Mouse (Mus musculus): ENCODE data around the gene Zfp423.

Gene Zfp423

DNA sequence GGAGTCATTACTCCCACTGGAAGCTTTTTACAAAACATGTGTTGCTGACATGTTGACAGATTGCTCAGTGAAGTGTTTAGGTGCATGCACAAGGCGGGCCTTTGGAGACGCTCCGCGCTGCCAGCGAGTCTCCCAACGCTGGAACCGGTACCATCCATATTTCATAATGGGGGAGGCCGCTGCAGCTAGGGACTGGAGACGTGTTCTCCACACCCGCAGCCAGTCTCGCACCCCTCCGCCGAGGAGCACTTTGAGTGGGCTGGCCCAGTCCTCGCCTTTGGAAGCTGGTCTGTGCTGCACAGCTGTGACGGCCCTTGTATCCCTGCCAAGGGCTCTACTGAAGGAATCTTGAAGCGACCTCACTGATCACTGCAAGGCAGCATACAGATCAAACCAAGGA is 122.5 kb downstream of the Zfp423 start:
- peak; percentile 90 for DNase-seq (ENCODE audit: low read depth, low spot score)

DNA sequence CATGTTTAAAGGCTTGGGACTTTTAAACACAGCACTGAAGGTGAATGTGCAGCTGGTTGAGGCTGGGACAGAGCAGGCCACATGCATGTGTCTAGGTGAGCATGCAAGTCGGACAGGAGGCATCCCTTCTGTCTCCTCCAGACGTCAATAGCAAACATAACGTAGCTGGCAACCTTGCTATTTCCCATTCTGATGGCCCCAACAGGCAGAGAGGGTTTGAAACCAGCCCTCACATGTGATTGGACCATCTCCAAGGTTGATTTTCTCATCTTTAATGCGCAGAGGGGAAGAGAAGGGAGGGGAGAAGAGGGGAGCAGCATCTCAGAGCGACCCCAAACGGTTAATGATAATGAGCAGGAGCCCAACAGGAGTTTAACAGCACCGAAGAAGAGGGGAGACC is 123.5 kb downstream of the Zfp423 start:
- DNase-seq (ENCODE audit: low read depth, low spot score): no peak

DNA sequence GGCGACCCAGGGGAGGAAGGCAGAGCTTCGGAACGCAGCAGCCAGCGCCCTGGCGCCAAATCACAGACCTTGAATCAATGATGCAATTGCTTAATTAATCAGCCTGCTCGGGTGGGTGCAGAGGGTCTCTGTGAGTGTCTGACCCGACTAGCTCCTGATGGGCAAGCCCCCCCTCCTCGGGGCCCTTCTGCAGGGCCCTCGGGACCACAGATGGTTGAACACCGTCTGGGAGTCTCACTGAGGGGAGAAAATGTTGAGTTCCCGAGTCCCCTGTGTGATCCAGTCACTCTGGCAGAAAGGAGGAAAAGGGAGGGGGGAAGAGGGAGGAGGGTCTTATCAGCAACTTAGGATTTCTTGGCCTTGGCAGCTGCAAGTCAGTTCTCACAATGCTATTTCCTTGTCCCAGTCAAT is 124.0 kb downstream of the Zfp423 start:
- no peak for DNase-seq (ENCODE audit: low read depth, low spot score)

DNA sequence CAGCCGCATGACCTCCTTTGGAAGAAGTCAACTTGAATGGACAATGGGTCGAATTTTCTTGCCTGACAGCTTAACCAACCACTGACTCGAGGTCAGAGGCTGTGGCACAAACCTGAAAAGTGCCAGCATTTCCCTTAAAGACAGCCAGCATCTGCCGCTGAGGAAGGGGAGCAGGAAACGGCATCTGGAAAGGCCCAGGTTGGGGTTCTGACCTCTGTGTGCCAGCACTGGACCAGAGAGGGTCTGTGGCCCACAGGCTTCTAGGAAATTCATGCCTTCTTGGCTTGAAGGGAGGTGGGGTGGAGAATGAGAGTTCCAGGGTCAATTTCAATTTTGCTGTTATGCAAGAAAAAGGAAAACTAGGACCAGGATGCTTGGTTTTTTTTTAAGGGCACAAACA is 124.7 kb downstream of the Zfp423 start:
- no peak for DNase-seq (ENCODE audit: low read depth, low spot score)

DNA sequence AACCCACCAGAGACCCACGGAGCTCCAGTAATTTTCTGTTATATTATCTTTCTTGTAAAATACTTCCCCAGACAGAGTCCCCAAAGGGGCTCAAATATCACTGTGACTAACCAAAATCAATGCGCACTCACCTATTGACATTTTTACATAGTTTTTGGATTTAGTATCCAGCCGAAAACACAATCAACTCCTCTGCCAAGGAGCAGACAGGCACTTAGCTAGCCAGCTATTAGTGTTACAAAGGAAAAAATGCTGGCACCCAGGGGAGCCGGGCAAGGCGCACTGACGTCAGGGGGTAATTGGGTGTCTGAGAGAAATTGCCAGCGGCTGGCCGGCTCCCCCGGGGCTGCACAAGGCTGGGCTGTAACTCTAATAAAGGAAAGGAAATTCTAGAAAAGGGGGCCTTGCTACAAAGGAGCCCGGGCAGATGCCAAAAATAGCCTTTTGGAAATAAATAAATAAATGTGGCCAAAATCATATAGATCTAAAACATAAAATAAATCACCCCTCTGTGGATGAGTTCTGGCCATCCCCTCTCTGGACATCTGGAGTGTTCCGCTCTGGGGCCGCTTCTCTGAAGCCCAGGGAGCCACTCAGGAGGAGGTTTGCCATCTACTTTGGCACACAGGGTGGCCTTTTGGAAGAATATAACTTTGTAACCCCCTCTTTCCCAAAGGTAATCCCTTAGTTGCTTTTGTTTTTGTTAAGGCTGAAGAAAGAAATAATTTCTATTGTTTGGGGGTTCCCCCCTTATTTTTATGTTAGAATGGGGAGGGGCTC is 125.4 kb downstream of the Zfp423 start:
- DNase-seq (ENCODE audit: low read depth, low spot score): no peak

DNA sequence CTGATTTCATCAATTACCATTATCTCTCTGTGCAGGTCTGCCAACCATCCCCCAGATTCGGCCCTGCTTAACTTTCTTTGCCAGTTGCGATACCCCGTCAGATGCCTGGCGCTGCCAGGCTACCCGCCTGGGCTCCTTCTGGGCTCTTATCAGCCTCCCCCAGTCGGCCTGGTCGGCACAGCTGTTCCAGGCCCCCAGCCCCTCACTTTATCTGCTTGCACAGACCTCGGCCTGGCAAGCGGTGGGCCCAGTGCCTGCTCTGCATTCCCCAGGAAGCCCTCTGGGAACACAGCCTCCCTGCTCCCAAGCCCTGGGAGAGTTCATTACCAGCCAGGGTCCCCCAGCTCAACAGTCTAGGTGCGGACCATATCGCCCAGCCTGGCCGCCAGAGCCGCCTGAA is 126.1 kb downstream of the Zfp423 start:
- no peak for DNase-seq (ENCODE audit: low read depth, low spot score)

DNA sequence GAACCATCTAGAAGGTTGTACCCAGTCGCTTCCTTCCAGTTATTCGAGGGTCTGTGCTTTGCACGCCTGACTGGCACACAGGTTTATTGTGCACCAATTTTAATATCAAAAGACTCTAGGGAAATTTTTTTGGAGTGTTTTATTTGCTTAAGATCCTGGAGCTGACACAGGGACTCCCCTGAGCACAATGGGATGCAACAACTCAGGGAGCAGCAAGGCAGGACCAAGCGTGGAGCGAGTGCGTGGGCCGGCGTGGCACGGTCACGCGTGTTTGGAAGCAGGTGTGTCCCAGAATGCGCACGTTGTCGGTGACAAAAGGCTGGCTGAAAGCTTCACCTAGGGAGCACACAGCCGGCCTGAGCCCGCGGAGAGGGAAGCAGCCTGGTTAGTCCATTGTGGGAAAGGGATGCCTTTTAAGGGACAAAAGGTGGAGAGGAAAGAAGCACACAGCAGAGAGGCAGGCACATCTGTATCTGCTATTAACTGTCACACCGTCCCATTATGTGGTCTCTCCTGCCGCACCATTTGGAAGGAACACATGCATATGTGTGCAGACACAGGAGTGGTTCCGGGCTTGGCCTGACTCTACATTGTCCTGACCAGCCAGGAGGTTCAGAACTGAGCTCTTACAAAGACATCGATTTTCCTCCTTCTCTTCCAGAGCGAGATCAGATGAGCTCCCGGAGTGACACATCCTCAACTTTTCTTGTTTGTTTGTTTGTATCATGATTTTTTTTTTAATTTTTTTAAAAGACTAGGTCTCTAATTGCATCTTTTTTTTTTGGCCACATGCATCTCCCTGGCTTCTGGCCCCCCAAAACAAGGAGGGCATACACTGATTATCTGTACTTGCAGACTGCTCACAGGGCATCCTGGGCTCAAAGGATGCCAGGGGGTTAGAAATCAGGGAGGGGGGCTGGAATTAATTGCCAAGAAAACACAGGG is 126.7 kb downstream of the Zfp423 start:
- no peak for DNase-seq (ENCODE audit: low read depth, low spot score)

DNA sequence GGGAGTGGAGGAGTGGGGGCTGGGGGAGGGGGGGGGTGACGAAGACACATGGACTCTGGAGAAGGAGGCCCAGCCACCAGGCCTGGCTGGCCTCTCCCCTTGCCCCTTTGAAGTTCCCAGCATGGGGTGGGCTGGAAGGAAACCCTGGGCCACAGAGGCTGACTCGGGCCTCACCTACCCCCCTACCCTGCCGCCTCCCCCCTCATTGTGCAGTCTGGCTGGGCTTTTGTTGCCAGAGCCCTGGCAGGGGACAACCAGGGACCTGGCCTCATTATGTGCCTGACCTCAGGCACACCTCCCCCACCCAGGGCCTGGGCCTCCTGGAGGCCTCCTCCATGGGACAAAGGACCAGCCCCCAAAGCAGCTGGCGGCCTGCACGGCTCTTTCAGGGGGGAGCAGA is 127.8 kb downstream of the Zfp423 start:
- DNase-seq (ENCODE audit: low read depth, low spot score): peak; percentile 82

DNA sequence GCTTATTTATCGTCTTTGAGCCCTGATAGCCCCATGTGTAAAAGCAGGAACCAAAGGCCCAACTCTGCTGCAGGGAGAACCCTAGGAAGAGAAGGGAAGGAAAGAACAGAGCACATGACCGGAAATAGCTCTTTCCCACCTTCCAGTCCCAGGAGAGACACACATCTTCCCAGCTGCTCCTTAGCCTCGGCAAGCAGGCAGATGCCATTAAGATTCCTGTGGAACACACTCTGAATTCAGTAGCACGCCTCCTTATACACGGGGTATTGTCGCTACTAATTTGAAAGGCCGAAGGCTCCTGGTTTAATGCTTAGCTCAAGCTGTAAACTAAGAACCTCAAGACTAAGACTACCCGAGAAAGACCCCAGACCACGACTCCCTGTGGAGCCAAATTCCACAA is 128.3 kb downstream of the Zfp423 start:
- peak; percentile 79 for DNase-seq (ENCODE audit: low read depth, low spot score)

DNA sequence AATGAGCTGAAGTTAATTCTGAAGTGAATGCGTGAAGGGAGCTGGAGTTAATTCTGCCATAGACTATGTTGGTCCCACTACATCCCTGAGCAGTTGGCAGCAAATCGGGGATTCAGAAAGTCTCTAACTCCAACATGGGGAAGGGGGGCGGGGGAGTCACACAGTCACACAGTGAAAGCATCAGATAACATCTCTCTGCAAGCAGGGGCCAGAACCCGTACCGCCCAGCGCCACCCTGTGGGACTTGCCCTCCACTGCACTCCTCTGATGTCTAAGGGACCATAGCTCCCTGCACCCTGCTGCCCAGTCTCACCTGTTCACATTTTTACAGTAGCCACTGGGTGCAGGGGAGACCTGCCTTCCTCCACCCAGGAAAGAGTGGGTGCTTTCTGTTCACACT is 129.2 kb downstream of the Zfp423 start:
- no peak for DNase-seq (ENCODE audit: low read depth, low spot score)

DNA sequence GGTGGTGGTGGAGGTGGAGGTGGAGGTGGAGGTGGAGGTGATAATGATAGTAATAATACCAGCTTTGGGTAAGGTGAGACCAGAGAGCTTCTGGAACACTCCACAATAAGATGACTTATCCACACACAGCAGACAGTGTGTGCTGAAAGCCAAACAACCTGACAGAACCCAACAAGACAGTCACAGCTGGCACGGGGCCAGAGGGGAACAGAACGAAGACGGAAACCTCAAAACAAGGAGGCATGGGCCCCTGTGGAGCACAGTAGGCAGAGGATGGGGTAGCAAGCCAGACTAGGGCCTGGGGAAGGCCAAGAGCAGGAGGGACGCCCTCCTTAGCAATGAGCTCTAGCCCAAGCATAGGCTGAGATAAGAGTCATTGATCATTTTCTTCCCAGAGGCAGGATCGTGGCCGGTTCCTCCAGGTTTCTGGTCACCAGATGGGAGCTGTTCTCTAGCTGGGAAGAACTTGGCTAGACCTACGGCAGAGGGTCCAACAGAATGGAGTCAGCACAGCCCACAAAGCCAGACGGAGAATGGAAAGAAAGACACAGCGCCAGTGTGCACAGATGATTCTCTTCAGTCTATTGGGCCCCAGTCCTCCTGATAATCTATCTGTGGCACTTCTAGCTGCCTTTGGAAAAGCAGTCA is 133.3 kb downstream of the Zfp423 start:
- no peak for DNase-seq (ENCODE audit: low read depth, low spot score)

DNA sequence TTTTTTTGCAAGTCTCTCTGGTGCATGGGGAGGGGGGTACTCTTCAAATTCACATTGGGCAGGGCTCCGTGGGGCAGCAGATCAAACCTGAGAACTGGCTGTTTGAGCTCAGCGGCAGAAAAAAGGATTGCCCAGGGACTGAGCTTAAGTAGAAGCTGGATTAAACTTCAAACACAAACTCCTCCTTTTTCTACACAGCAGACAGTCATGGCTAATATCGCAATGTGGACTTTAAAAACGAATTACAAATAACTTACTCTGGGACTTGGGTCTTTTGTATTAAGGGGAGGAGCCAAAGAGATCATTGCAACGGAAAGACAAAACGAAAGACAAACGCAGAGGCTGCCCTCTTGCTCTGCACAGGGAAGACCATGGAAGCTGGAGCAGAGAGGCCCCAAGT is 136.2 kb downstream of the Zfp423 start:
- DNase-seq (ENCODE audit: low read depth, low spot score): no peak

DNA sequence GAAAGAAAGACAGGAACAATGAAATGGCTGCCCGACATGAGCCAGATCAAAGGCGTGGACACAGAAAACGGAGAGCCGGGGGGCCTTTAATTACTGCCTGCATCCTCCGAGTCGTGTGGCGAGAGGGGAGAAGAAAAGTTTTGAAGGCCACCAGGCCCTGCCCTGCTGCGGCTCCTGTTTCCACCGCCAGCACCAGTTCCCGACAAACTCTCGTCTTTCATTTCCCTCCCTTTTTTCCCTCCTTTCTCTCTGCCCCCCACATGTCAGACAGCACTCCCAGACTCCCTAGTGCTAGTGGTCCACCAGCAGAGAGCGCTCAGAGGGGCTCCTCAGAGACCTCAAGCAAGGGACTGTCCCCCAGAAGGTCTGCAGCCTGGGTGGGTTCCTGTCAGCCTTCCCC is 136.7 kb downstream of the Zfp423 start:
- no peak for DNase-seq (ENCODE audit: low read depth, low spot score)

DNA sequence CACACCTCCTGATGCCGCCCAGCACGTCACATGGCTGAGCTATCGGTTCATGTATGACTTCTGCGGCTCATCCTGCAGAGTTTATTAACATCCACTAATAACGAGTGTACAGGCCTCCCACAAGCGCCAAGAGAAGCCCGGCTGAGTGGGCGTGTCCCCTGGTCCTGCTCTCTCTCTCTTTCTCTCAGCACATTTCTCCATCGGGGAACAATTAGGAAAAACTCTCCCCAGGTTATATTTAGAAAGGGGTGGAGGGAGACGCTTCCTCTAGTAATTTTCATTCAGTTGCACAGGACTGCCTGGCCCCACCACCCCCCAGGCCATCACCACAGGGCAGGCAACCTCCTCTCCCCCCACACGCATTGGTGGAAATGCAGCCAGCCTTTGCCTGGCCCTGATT is 137.2 kb downstream of the Zfp423 start:
- no peak for DNase-seq (ENCODE audit: low read depth, low spot score)

DNA sequence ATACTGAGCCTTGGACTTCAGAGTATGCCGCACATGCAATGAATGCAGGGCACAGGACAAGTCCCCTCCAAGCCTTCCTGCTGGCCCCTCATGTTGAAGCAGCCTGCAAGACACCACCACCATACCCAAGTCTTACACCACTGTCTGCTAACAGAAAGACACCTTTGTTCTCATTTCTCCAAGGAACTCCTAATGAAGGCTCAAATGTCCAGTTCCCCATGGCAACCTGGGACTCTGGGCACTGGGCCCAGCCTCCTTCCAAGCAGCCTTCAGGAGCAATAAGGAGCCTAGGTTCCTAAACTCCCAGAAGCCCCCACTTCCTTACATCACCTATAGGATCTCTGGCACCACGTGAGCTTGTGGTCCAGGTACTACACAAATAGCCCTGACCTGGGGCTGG is 137.7 kb downstream of the Zfp423 start:
- no peak for DNase-seq (ENCODE audit: low read depth, low spot score)

DNA sequence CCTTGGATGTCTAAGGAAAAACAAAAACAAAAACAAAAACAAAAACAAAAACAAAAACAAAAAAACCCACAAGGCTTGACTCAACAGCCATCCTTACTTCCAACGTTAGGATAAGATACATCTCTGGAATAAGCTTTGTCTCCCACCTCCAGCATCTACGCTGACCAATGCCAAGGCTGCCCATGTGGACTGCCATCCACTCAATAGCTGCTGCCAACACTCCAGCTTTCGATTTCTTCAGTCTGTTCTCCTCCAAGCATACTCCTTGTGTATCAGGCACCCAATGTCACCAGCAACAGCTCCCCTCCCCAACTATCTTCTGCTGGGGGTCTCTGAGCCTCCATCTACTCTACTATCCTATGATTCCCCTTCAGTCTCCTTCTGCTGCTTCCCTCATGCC is 140.1 kb downstream of the Zfp423 start:
- no peak for DNase-seq (ENCODE audit: low read depth, low spot score)

DNA sequence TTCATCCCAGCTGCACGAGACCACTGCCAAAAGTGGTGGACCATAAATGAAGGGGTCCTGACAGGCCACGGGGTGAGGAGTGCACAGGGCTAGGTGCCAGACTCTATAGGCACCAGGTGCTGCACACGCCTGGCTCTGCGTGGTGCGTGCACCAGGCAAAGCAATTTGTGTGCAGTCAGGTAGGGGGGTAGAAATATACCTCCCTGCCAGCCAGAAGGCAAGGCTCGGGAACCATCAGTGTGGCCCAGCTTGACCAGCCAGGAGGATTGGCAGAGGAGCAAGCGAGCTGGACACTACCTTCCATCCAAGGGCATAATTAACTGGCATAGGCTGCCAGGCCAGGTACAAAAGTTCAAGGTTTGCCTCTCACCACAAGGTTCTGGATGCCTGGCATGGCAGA is 140.9 kb downstream of the Zfp423 start:
- DNase-seq (ENCODE audit: low read depth, low spot score): no peak

DNA sequence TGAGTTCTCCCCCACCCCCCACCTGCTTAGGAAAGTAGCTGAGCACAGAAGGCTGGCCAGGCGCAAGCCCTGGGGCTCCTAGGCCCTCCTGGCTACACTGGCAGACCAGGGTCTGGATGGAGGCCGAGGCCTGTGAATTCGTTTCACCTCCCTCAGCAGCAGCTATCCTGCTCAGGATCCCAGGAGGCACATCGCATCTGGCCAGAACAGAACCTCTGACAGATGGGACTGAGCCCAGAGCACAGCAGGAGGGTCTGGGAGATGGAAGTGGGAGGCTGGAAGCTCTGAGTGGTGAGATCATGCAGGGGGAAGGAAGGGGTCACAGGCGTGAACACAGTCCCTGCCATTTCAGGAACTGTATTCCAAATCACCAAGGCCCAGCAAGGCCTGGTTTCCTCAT is 143.3 kb downstream of the Zfp423 start:
- no peak for DNase-seq (ENCODE audit: low read depth, low spot score)

DNA sequence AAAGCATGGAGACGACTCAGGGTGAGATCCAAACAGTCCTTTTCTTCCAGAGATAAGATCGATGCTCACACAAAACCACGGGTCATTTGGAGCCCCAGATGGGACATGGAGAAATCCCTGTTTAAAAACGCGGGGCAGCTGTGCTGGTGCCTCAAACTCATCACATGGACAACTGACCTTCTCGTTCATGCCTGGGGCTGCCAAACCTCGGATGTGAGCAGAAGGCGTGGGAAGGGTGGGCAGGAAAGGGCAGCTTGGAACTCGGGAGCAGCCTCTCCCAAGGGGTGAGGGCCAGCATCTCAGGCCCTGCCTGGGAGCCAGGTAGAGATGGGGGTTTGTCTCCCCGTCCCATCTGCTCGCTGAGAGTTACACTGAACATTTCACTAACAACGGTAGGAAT is 146.7 kb downstream of the Zfp423 start:
- DNase-seq (ENCODE audit: low read depth, low spot score): no peak

DNA sequence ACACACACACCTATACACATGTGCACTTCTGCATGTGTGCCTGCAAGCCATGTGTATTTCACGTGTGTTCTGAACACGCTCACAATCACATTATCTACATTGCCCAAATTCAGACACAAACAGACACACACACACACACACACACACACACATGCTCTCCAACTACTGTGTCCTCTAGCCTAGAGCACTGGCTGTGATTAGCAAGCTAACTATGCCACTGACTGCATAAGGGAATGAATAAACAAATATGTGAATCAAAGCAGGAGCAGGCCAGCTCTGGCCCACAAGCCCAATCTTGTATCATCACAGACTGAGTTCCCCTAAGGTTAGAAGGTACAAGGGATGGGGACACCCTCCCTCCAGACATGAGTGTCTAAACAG is 147.3 kb downstream of the Zfp423 start:
- no peak for DNase-seq (ENCODE audit: low read depth, low spot score)

DNA sequence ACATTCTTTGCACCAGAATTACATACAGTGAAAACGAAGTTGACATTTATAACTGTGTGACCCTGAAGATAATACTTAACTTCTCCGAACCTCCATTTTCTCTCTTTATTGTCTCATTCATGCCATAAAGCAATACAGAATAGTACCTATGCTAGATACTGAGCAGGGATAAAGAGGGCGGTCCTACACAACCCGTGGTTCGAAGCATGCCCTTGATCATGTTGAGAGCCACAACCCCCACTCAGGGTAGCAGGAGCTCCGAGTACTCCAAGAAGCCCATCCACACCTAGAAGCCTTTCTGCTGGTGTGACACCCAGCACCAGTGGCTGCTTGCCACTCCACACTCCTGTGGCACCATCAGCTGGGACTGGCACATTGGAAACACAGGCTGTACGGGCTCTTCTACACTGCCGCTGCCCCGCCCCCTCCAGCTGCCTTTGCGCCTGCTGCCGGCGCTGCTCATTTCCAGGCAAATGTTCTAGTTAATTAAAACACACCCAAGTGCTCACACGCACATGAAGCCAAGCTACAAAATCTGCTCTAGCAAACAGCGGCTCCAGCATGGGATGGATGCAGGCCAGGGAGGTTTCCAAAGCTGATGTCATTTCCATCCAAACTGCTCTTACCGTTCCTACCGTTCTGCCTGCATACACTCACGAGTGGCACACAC is 147.9 kb downstream of the Zfp423 start:
- DNase-seq (ENCODE audit: low read depth, low spot score): no peak

DNA sequence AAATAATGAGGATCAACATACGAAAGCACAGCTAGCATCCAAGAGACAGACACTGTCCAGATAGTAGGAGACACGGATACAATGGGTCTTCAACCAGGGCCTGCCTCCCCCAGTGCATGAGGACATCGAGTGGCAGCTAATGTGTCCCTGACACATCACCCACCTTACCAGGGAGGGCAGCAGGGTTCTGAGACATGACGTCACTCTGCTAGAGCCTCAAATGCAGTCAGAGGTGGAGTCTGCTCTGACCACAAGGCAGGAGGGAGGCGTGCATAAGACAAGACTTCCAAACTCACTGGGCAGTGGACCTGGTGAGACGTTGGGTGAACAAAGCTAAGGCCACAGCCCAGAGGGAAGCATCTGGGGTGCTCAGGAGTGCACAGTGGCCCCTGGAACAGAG is 148.6 kb downstream of the Zfp423 start:
- DNase-seq (ENCODE audit: low read depth, low spot score): no peak
